Mouse (Mus musculus): ENCODE data around the gene Wdr24. TPM values are rescaled to one million over a fixed set of nuclear protein-coding genes. Genes with fewer than 3 reads are reported as not detected.

Wdr24 gene
- polyA plus RNA-seq, 1 experiment from 2014 or later: 27.7 TPM

GRCm38 (mm10) chr17:25808789-25809605 is 14.4 kb upstream of the Wdr24 start, which contains the start of gene Fbxl16:
TSS of gene Fbxl16 (plus strand) at chr17:25809085.
- H3K4me3 ChIP-seq: peak within 1 kb of the TSS; percentile 66
- H3K4me1 ChIP-seq: peaks cover 12% of the 10 kb centered on the region
- under 1% methylated on average over 75 of the region's 100 CpGs for WGBS
- peaks cover 68% of the 10 kb centered on the region for H3K27me3 ChIP-seq
- H3K9me3 ChIP-seq: no peaks in the 10 kb centered on the region
- no peaks in the 10 kb centered on the region for H3K36me3 ChIP-seq
- peak; percentile 84 for ATAC-seq (ENCODE audit: low FRiP score, low read depth)
- H3K27ac ChIP-seq: no peak within 1 kb of the TSS
- peak within 1 kb of the TSS; percentile 70 for H3K9ac ChIP-seq
- H3K4me2 ChIP-seq (replicated peaks): peak within 1 kb of the TSS; percentile 97

GRCm38 (mm10) chr17:25809606-25810340 is 13.7 kb upstream of the Wdr24 start:
- peak overlapping the region; percentile 97 for H3K4me2 ChIP-seq (replicated peaks)
- H3K36me3 ChIP-seq: no peaks in the 10 kb centered on the region
- ATAC-seq (ENCODE audit: low FRiP score, low read depth): peak; percentile 29; the same call in 1 of the 2 replicates
- H3K4me1 ChIP-seq: peaks cover 12% of the 10 kb centered on the region
- H3K9ac ChIP-seq: peak overlapping the region; percentile 70
- WGBS: 11% methylated on average over 25 of the region's 25 CpGs
- H3K9me3 ChIP-seq: no peaks in the 10 kb centered on the region
- peak overlapping the region; percentile 66 for H3K4me3 ChIP-seq
- peaks cover 76% of the 10 kb centered on the region for H3K27me3 ChIP-seq
- no peak overlapping the region for H3K27ac ChIP-seq

- Histone ChIP-seq H3K4me2 (replicated peaks) (no peak overlapping the region), H3K27me3 (peaks cover 82% of the 10 kb centered on the region), H3K27ac (no peak overlapping the region), H3K36me3 (no peaks in the 10 kb centered on the region), H3K9ac (no peak overlapping the region), H3K4me1 (peaks cover 12% of the 10 kb centered on the region), H3K4me3 (no peak overlapping the region), H3K9me3 (no peaks in the 10 kb centered on the region)
- WGBS: 64% methylated on average over 4 of the region's 4 CpGs
- no peak for ATAC-seq (ENCODE audit: low FRiP score, low read depth)
Measured at GRCm38 (mm10) chr17:25810890-25811289, 12.5 kb upstream of the Wdr24 start.

- Histone ChIP-seq H3K9me3 (no peaks in the 10 kb centered on the region), H3K9ac (no peak overlapping the region), H3K27ac (no peak overlapping the region), H3K4me2 (replicated peaks) (0 out of 2 replicates have a peak overlapping the region, but pooled peaks have one; percentile 14), H3K27me3 (peaks cover 86% of the 10 kb centered on the region), H3K4me1 (peaks cover 12% of the 10 kb centered on the region), H3K4me3 (no peak overlapping the region), H3K36me3 (no peaks in the 10 kb centered on the region)
- no peak for ATAC-seq (ENCODE audit: low FRiP score, low read depth)
- WGBS: 1% methylated on average over 20 of the region's 20 CpGs
Measured at GRCm38 (mm10) chr17:25813471-25813870, 10.0 kb upstream of the Wdr24 start.

DNA sequence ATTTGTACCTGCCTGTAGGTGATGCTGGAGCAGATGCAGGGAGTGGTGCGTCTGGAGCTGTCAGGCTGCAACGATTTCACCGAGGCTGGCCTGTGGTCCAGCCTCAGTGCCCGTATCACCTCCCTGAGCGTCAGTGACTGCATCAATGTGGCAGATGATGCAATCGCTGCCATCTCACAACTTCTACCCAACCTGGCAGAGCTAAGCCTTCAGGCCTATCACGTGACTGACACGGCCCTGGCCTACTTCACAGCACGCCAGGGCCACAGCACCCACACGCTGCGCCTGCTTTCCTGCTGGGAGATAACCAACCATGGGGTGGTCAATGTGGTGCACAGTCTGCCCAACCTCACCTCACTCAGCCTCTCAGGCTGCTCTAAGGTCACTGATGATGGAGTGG is 5.8 kb upstream of the Wdr24 start:
- peaks cover 84% of the 10 kb centered on the region for H3K27me3 ChIP-seq
- no peak overlapping the region for H3K4me3 ChIP-seq
- H3K4me1 ChIP-seq: peaks cover 6% of the 10 kb centered on the region; the same call in 1 of the 2 replicates
- no peak overlapping the region for H3K9ac ChIP-seq
- no peaks in the 10 kb centered on the region for H3K36me3 ChIP-seq
- WGBS: 75% methylated on average over 11 of the region's 11 CpGs
- H3K9me3 ChIP-seq: no peaks in the 10 kb centered on the region
- no peak overlapping the region for H3K4me2 ChIP-seq (replicated peaks)
- no peak overlapping the region for H3K27ac ChIP-seq
- ATAC-seq (ENCODE audit: low FRiP score, low read depth): no peak

DNA sequence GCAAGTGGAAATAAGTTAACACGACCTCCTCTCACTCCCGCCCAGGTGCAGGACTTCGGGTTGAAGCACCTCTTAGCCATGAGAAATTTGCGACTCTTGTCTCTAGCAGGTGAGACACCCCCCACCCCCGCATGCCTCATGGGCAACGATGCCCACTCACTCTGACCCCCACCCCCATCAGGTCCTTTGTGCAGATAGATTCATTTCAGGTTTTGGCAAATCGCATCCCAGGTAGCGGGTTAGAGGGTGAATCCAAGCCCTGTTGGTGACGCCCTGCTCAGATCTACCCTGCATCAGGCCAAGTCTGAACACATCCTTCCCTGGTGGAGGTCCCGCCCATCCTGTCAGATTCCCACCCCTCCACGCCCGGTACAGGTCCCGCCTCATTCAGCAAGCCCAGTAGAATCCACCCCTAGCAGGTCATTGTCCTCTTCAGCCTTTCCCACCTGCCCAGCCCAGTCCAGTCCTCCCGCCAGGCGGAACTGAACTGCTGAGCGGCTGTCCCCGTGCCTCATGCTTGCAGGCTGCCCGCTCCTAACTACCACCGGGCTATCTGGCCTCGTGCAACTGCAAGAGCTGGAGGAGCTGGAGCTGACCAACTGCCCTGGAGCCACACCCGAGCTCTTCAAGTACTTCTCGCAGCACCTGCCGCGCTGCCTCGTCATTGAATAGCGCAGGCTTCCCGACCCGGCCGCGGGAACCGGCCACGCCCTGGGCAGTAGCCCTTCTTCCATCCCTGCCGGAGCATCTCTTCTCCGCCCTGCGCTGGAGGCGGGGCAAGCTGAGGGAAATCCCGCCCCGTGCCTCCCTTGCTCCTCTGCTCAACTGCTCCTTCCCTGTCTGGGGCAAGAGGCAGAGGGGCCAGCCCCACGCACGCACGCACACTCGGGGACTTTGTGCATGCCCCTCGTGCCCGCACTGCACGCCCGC is 4.3 kb upstream of the Wdr24 start:
- Histone ChIP-seq H3K9ac (no peak overlapping the region; the same call in 1 of the 2 replicates), H3K9me3 (no peaks in the 10 kb centered on the region), H3K4me1 (peaks cover 10% of the 10 kb centered on the region), H3K27ac (no peak overlapping the region), H3K4me2 (replicated peaks) (peak overlapping the region; percentile 37), H3K36me3 (no peaks in the 10 kb centered on the region), H3K27me3 (peaks cover 76% of the 10 kb centered on the region), H3K4me3 (peak overlapping the region; percentile 8; the same call in 1 of the 2 replicates)
- ATAC-seq (ENCODE audit: low FRiP score, low read depth): no peak
- WGBS: 6% methylated on average over 45 of the region's 46 CpGs

- H3K36me3 ChIP-seq: peaks cover 24% of the 10 kb centered on the region
- H3K9ac ChIP-seq: peak overlapping the region; percentile 77
- WGBS: 72% methylated on average over 17 of the region's 17 CpGs
- H3K4me1 ChIP-seq: peaks cover 41% of the 10 kb centered on the region
- H3K27ac ChIP-seq: no peak overlapping the region
- H3K4me2 ChIP-seq (replicated peaks): peak overlapping the region; percentile 97
- H3K27me3 ChIP-seq: peaks cover 30% of the 10 kb centered on the region
- ATAC-seq (ENCODE audit: low FRiP score, low read depth): no peak
- H3K9me3 ChIP-seq: no peaks in the 10 kb centered on the region
- peak overlapping the region; percentile 67 for H3K4me3 ChIP-seq
Measured at GRCm38 (mm10) chr17:25824362-25825142, 1.1 kb downstream of the Wdr24 start.

DNA sequence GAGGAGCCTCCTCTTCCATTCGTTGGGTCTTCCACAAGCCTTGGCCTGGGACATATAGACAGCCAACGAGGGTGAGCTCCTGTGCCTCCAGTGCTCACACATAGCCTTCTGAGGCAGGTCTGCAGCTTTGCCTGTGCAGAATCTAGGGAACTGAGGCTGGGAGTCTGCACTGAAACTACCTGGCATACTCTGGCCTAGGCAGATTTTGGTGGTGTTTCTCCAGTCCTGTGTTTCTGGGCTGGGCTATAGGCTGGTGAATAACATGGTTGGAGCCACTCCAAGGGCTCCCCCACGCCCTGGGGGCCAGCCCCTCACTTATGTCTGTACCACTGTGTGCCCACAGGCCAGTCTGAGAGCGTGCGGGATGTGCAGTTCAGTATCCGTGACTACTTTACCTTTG is 1.9 kb downstream of the Wdr24 start:
- H3K36me3 ChIP-seq: peaks cover 29% of the 10 kb centered on the region
- no peak overlapping the region for H3K4me3 ChIP-seq
- H3K4me2 ChIP-seq (replicated peaks): peak overlapping the region; percentile 97
- H3K27ac ChIP-seq: no peak overlapping the region
- 88% methylated on average over 6 of the region's 6 CpGs for WGBS
- H3K27me3 ChIP-seq: peaks cover 22% of the 10 kb centered on the region
- no peak for ATAC-seq (ENCODE audit: low FRiP score, low read depth)
- H3K9ac ChIP-seq: no peak overlapping the region
- no peaks in the 10 kb centered on the region for H3K9me3 ChIP-seq
- peaks cover 48% of the 10 kb centered on the region for H3K4me1 ChIP-seq

GRCm38 (mm10) chr17:25825984-25826570 is 2.6 kb downstream of the Wdr24 start:
- Histone ChIP-seq H3K4me3 (no peak overlapping the region), H3K36me3 (peaks cover 37% of the 10 kb centered on the region), H3K9me3 (no peaks in the 10 kb centered on the region), H3K27ac (no peak overlapping the region), H3K4me2 (replicated peaks) (no peak overlapping the region), H3K4me1 (peaks cover 56% of the 10 kb centered on the region), H3K9ac (no peak overlapping the region), H3K27me3 (peaks cover 15% of the 10 kb centered on the region)
- 96% methylated on average over 27 of the region's 27 CpGs for WGBS
- ATAC-seq (ENCODE audit: low FRiP score, low read depth): no peak

DNA sequence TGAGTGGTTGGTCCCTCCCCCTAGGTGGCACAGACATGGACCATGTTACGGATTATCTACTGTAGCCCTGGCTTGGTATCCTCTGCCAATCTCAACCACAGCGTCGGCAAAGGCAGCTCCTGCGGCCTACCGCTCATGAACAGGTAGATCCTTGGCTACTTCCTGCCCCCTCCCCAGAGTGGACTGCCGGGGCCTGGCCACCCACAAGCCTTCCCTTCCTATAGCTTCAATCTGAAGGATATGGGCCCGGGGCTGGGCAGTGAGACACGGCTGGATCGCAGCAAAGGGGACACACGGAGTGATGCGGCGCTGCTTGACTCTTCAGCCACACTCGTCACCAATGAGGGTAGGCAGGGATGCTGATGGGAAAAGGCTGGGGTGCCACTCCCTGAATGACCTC is 3.6 kb downstream of the Wdr24 start:
- no peak for ATAC-seq (ENCODE audit: low FRiP score, low read depth)
- Histone ChIP-seq H3K4me1 (peaks cover 65% of the 10 kb centered on the region), H3K9me3 (no peaks in the 10 kb centered on the region), H3K4me3 (no peak overlapping the region), H3K27me3 (peaks cover 7% of the 10 kb centered on the region), H3K9ac (no peak overlapping the region; the same call in 1 of the 2 replicates), H3K27ac (no peak overlapping the region), H3K4me2 (replicated peaks) (0 out of 2 replicates have a peak overlapping the region, but pooled peaks have one; percentile 1), H3K36me3 (peaks cover 45% of the 10 kb centered on the region)
- 96% methylated on average over 13 of the region's 13 CpGs for WGBS

All from limb, embryonic 13.5 days (tissue).